Mouse (Mus musculus) cerebellum, adult 9-10 months (tissue): Measurements from ENCODE around the gene Nbdy.
A peak's percentile ranks its signal among the peaks of the same experiment; 100 is the strongest.

Experiments used
- DNase-seq: peaks from one replicate; pipeline ENCODE4 v3.0.0; 2022

Nbdy gene

GRCm38 (mm10) chrX:153723110-153723916, at the start of gene Nbdy:
Gene Nbdy, plus strand, starts transcription at chrX:153723590.
- peak; percentile 51 for DNase-seq

- no peak for DNase-seq
These were observed 27.5 kb upstream of the Nbdy start, which contains the start of gene Kctd12b for GRCm38 (mm10) chrX:153695782-153696395. Gene Kctd12b, minus strand, starts transcription at chrX:153696391.

- no peak for DNase-seq
These were observed 22.9 kb upstream of the Nbdy start for GRCm38 (mm10) chrX:153700463-153700862.

DNA sequence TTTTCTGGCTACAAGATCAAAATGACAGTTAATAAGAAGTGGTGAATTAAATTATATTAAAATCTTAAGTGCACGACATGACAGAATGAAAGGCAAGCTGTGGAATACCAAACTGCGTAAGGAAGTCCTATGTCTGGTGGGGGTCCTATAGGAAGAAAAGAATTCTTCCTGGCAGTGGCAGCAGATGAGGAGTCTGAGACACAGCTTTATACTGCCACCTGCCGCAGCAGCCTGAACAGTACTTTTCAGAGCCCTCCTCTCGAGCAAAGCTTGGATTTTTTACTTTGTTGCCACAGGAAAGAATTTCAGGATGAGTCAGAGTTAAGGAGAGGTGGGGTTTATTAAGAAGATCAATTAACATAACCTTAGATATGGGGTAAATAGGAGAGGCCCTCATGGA, 15.7 kb upstream of the Nbdy start:
- no peak for DNase-seq

- no peak for DNase-seq
These were observed 6.7 kb upstream of the Nbdy start for GRCm38 (mm10) chrX:153716716-153717115.

DNA sequence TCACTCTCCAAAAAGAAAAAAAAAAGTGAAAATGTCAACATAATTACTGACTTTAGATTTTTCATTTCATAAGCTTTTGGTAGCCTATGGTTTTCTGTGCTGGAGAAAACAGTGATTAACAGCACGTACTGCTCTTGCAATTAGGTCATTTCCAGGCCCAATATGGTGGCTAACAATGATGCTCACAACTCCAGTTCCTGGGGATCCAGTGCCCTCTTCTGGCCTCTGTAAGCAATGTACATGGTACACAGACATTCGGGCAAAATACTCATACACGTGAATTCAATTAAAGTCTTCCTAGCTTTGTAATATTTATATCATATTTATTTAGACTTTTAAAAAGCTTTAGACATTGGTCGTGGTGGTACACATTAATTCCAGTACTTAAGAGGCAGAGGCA, 3.8 kb upstream of the Nbdy start:
- no peak for DNase-seq

- DNase-seq = peak; percentile 29
These were observed 1.0 kb downstream of the Nbdy start for GRCm38 (mm10) chrX:153724400-153724799.

DNA sequence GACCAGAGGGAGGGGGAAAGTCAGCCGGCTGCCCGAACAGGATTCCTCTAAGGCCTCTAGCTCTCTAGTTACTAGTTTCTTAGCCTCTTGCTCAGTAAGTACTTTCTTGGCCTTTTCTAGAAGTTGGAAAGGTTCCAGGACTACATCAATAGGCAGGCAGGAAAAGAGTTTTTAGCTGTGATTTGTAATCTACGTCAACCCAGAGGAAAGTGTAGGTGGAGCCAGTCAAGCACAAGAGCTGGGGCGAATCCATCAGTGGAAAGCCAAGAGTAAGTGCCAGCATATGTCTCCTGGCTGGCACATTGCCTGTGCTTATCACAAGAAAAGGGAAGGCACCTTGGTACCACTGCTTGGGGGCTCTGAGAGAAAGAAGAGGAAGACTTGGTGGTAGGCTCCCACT, 12.3 kb downstream of the Nbdy start:
- DNase-seq = no peak

DNA sequence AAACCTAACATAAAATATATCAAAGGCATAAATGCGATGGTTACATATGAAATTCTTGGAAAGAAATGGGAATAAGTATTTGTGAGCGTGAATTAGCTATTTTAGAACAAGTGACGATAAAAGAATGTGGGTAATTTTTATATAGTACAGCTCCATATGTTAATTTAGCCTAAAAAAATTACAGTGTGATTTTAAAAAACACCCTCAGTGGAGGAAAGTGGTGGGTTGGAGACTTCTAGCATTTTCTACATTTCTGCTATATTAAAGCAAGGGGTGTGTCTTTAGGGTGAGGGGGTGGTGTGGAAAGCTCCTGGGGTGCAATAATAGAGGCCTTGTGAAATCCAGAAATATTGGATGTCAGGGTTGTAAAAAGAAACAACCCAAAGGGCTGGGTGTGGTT, 19.1 kb downstream of the Nbdy start:
- no peak for DNase-seq

GRCm38 (mm10) chrX:153749230-153749629, 25.8 kb downstream of the Nbdy start:
- DNase-seq = no peak
